Mouse (Mus musculus): Measurements from ENCODE around the gene Atp6v0a4.

DNA sequence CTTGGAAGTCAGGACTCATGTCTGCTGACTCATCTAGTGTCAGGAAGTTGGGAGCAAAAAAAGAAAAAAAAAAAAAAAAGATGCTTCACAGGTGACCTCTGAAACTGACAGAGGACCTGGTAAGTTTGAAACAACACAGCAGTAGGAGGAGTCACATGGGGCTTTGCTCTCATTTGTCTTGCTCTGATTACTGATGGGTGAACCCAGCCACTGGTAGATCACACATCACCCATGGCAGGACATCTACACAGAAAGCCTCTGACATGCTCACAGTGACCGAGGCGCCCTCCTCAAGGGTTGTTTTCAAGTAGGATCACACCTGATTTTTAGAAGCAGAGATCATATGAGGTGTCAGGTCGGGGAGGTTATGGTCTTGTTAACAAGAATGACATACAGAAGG lies 1.1 kb upstream of the Atp6v0a4 start:
- TF ChIP-seq CTCF (IDR thresholded peaks at IDR 0.05; ENCODE audit: low read depth, low read length) (no peak), GATA1 (IDR thresholded peaks at IDR 0.05; ENCODE audit: borderline replicate concordance, low read length) (no peak), TAL1 (conservative IDR thresholded peaks at IDR 0.05; ENCODE audit: low read depth, low read length) (no peak), GATA2 (IDR thresholded peaks at IDR 0.05; ENCODE audit: borderline replicate concordance, low read depth, low read length) (no peak)

Measured in G1E (cell line).